Mouse (Mus musculus) left cerebral cortex, postnatal 14 days (tissue): ENCODE measurements at regions not wholly inside any gene's neighbourhood (a gene's known extent, or its start where the extent isn't known, plus 50 kb on each side); places are given as distances from the start of the nearest gene placed in this dataset.

Source experiments
- DNase-seq, 2 experiments: peaks; one replicate each; pipeline ENCODE4 v3.0.0; 2021 to 2022; ENCODE audit warnings: low spot score in 2 of 2, mixed read lengths in 1 of 2
- intact Hi-C: fragments of 180-260 bp; cut with DNase I; formaldehyde crosslinking; loops from one replicate; pipeline ENCODE4 v1.15.1; 2025

- no peak for DNase-seq
- intact Hi-C loops, result no loop called here
These were observed 111.6 kb upstream of the Nfe2l3 start for GRCm38 (mm10) chr6:51320676-51321419.

- intact Hi-C loops, result no loop called here
- no peak for DNase-seq
These were observed 106.2 kb upstream of the Nfe2l3 start for GRCm38 (mm10) chr6:51326103-51326829.

GRCm38 (mm10) chr6:51329070-51329995 is 103.1 kb upstream of the Nfe2l3 start:
- intact Hi-C loops, result no loop called here
- DNase-seq, result no peak

GRCm38 (mm10) chr6:51330069-51330706 is 102.3 kb upstream of the Nfe2l3 start:
- intact Hi-C loops, result no loop called here
- no peak for DNase-seq

GRCm38 (mm10) chr6:51332841-51333240 is 99.6 kb upstream of the Nfe2l3 start:
- intact Hi-C loops, result no loop called here
- no peak for DNase-seq

GRCm38 (mm10) chr6:51333722-51334360 is 98.6 kb upstream of the Nfe2l3 start:
- intact Hi-C loops, result no loop called here
- DNase-seq, result no peak

GRCm38 (mm10) chr6:51335314-51335713 is 97.2 kb upstream of the Nfe2l3 start:
- intact Hi-C loops, result no loop called here
- no peak for DNase-seq

GRCm38 (mm10) chr6:51339301-51339700 is 93.2 kb upstream of the Nfe2l3 start:
- DNase-seq, result no peak
- intact Hi-C loops, result no loop called here

- no peak for DNase-seq
- intact Hi-C loops, result no loop called here
These were observed 84.7 kb upstream of the Nfe2l3 start for GRCm38 (mm10) chr6:51347721-51348120.

GRCm38 (mm10) chr6:51349771-51350170 is 82.7 kb upstream of the Nfe2l3 start:
- no peak for DNase-seq
- intact Hi-C loops, result no loop called here

- no peak for DNase-seq
- intact Hi-C loops, result no loop called here
These were observed 77.4 kb upstream of the Nfe2l3 start for GRCm38 (mm10) chr6:51355041-51355440.

GRCm38 (mm10) chr6:51361611-51362180 is 70.8 kb upstream of the Nfe2l3 start:
- intact Hi-C loops, result loop anchor here (2.0 to 5.0 kb wide), 2 partner anchors 89 to 151 kb away; no protein-coding TSS in a partner anchor
- no peak for DNase-seq

- DNase-seq, result peak; percentile 86 to 87
- intact Hi-C loops, result loop anchor here (2.0 to 5.0 kb wide), 2 partner anchors 90 to 152 kb away; no protein-coding TSS in a partner anchor
These were observed 69.8 kb upstream of the Nfe2l3 start for GRCm38 (mm10) chr6:51362475-51363226.

GRCm38 (mm10) chr6:51364776-51365175 is 67.7 kb upstream of the Nfe2l3 start:
- intact Hi-C loops, result loop anchor here (5.0 kb wide), 1 partner anchor 92 kb away; no protein-coding TSS in a partner anchor
- DNase-seq, result no peak

GRCm38 (mm10) chr6:51369771-51370170 is 62.7 kb upstream of the Nfe2l3 start:
- intact Hi-C loops, result no loop called here

GRCm38 (mm10) chr6:51372357-51372756 is 60.1 kb upstream of the Nfe2l3 start:
- intact Hi-C loops, result no loop called here
- DNase-seq, result no peak

More at GRCm38 (mm10) chr6:51369771-51370170, 62.7 kb upstream of the Nfe2l3 start:
- no peak for DNase-seq

GRCm38 (mm10) chr6:51378436-51378835 is 54.0 kb upstream of the Nfe2l3 start:
- intact Hi-C loops, result loop anchor here (5.0 kb wide), 1 partner anchor 171 kb away; no protein-coding TSS in a partner anchor
- no peak for DNase-seq

GRCm38 (mm10) chr6:51379074-51379473 is 53.4 kb upstream of the Nfe2l3 start:
- DNase-seq, result no peak
- intact Hi-C loops, result loop anchor here (5.0 kb wide), 1 partner anchor 172 kb away; no protein-coding TSS in a partner anchor
